Mouse (Mus musculus) small intestine, adult 2 months (tissue): ENCODE results near the gene Zbtb9. TPM values are rescaled to one million over a fixed set of nuclear protein-coding genes. Genes with fewer than 3 reads are reported as not detected.

Experiments
- H3K27ac ChIP-seq: fragments of 200-500 bp; 2 replicates; pipeline ENCODE4 v1.5.1; 2012; ENCODE audit warnings: low read depth, low read length, control low read depth, inconsistent platforms; ENCODE audit not compliant: insufficient read depth
- H3K27me3 ChIP-seq: fragments of 200-500 bp; 2 replicates; pipeline ENCODE4 v1.6.1; 2012; ENCODE audit warnings: mild to moderate bottlenecking, moderate library complexity, low read length, inconsistent platforms; ENCODE audit not compliant: control insufficient read depth, insufficient read depth
- H3K36me3 ChIP-seq: fragments of 200-500 bp; 2 replicates; pipeline ENCODE4 v1.6.1; 2012; ENCODE audit warnings: mild to moderate bottlenecking, low read length, control low read depth, inconsistent platforms; ENCODE audit not compliant: control insufficient read depth, insufficient read depth
- H3K4me1 ChIP-seq: fragments of 200-500 bp; 2 replicates; pipeline ENCODE4 v1.6.1; 2012; ENCODE audit warnings: low read length, inconsistent platforms, mixed read lengths; ENCODE audit not compliant: control insufficient read depth, insufficient read depth, insufficient read length
- H3K4me3 ChIP-seq: fragments of 200-500 bp; 2 replicates; pipeline ENCODE4 v1.5.1; 2012; ENCODE audit warnings: low read depth, mild to moderate bottlenecking, control low read depth, inconsistent platforms, low read length, moderate library complexity
- CTCF ChIP-seq: fragments of 200-500 bp; IDR thresholded peaks from 2 replicates; pipeline ENCODE4 v1.5.1; 2012; ENCODE audit warnings: low read depth, mild to moderate bottlenecking, control low read depth, inconsistent platforms, low read length, moderate library complexity, mixed read lengths; ENCODE audit not compliant: insufficient replicate concordance, insufficient read length; ENCODE audit errors: extremely low read depth
- POLR2A ChIP-seq: fragments of 200-500 bp; IDR thresholded peaks from 2 replicates; pipeline ENCODE4 v1.6.1; 2012; ENCODE audit warnings: low read depth, mild to moderate bottlenecking, control low read depth, inconsistent platforms, low read length, moderate library complexity
- WGBS: fragments of 180-500 bp; shearing (Covaris S2); methylation state at CpG from one replicate; pipeline ENCODE4 v1.1.7; 2018; 5-methylcytosine and 5-hydroxymethylcytosine counted together
- polyA plus RNA-seq: library from polyadenylated mRNA; depleted of rRNA; stranded (reverse); fragments of >200 nt; gene quantifications from 2 replicates; pipeline ENCODE4 v1.2.3, GENCODE M21; 2012

The Zbtb9 gene
- polyA plus RNA-seq, 1 experiment = 9.1 TPM

DNA sequence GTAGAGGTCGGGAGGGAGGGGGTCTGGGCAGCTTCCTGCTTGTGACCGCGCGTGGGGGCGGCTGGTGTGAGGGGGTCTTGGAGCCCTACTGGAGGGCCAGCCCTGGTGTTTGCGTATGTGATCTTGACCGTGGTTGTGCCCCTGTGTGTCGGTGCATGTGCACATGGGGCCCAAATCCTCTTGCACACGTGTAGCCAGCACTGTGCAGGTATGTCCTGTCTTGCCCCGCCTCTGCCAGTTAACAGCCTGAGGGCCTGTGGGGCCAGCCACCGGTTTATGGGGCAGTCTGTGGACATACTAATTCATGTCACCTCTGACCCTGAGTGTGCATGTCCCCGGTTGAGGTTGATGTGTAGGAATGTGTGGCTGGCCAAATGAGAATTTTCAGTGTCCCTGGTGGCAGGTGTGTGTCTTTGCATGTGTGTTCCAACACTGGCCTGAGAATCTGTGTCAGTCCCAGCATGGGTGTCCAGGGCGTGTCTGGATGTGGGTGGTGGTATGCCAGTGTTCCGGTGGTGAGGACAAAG is 23.9 kb upstream of the Zbtb9 start:
- Histone ChIP-seq H3K4me1 (peaks cover 24% of the 10 kb centered on the region), H3K36me3 (no peaks in the 10 kb centered on the region), H3K27me3 (no peaks in the 10 kb centered on the region; the same call in 1 of the 2 replicates), H3K27ac (no peak overlapping the region), H3K4me3 (0 out of 2 replicates have a peak overlapping the region, but pooled peaks have one; percentile 0)
- TF ChIP-seq POLR2A (no peak), CTCF (peak; percentile 45; the same call in 1 of the 2 replicates)
- WGBS = 8% methylated on average over 13 of the region's 14 CpGs

- 70% methylated on average over 5 of the region's 5 CpGs for WGBS
- H3K27ac ChIP-seq = no peak overlapping the region
- H3K4me3 ChIP-seq = no peak overlapping the region
- no peaks in the 10 kb centered on the region; the same call in 1 of the 2 replicates for H3K27me3 ChIP-seq
- peaks cover 26% of the 10 kb centered on the region for H3K4me1 ChIP-seq
- TF ChIP-seq POLR2A = no peak
- TF ChIP-seq CTCF = no peak
- H3K36me3 ChIP-seq = no peaks in the 10 kb centered on the region
These were observed 23.1 kb upstream of the Zbtb9 start for GRCm38 (mm10) chr17:26949866-26950265.

DNA sequence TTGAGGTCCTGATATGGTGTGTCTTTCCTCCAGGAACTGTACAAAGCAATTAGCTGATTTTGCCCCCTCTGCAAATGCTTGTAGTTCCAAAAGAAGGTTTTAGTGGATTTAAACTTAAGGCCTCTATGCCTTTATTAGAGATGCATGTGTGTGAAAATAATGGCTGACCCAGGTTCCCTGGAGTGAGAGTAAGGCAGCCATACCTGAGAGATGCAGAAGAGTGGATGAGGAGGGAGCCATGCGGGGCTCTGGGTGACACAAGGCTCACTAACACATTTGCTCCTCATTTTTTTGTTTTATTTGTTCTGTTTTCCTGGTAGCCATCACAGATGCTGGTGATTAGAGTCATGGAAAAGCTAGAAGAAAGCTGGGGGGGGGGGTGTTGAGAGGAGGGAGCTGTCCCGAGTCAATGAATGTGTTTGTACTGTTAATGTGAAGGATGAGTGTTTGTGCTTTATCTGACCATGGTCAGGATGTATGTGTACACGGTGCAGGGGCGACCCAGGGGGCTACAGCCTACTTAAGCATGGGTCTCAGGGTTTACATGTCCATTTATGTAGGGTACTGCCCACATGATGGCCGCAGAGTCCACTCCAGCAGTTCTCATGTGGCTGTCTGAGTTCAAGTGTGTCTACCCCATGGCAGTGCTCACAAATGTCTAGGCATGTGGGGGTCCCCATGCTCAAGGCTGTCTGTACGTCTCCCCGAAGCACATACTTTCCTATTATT is 22.2 kb upstream of the Zbtb9 start:
- H3K4me1 ChIP-seq = peaks cover 28% of the 10 kb centered on the region
- H3K4me3 ChIP-seq = no peak overlapping the region
- no peak overlapping the region for H3K27ac ChIP-seq
- no peaks in the 10 kb centered on the region for H3K36me3 ChIP-seq
- 62% methylated on average over 7 of the region's 7 CpGs for WGBS
- H3K27me3 ChIP-seq = no peaks in the 10 kb centered on the region; the same call in 1 of the 2 replicates
- TF ChIP-seq POLR2A = no peak
- TF ChIP-seq CTCF = no peak

- Histone ChIP-seq H3K4me3 (peak overlapping the region; percentile 37), H3K27me3 (no peaks in the 10 kb centered on the region; the same call in 1 of the 2 replicates), H3K36me3 (no peaks in the 10 kb centered on the region), H3K4me1 (peaks cover 26% of the 10 kb centered on the region), H3K27ac (no peak overlapping the region)
- no peak for TF ChIP-seq POLR2A
- TF ChIP-seq CTCF = no peak
- 37% methylated on average over 11 of the region's 11 CpGs for WGBS
These were observed 21.6 kb upstream of the Zbtb9 start for GRCm38 (mm10) chr17:26951406-26951805.

DNA sequence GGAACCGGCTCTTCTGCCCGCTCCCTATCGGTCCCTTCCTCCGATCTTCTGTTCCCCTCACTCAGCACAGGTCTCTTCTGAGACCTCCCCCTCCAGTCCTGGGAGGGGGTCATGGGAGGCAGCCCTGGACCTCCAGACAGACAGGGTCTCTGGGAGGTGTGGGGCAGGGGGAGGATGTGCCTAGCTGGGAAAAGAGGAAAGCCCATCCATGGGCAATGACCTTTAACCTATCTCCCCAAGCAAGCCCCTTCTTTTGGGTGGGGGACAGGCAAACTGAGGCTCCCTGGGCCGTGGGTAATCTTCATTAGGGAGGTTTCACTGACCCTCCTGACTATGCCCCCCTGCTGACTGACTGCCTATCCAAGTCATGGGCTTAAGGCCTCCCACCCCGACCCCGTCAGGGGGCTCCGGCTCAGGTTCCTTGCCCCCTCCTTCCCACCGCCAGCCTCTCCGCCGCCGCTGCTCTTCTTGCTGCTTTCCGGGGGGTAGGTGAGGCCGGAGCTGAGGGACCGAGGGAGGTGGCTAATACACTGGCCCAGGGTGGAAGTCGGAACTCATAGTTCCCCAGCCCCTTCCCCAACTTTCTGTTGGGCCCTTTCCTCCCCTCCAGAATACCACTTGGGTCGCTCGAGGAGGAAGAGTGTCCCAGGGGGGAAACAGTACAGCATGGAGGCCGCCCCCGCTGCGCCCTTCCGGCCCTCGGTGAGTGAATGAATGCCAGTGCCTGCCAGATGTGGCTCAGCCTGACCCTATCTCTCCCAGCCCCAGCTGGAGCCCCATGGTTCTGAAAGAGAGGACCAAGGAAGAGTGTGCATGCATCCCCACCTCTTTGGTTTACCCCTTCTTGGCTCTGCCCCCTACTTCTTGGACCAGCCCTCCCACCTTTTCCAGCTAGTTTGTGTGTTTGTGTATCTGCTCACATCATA is 20.8 kb upstream of the Zbtb9 start:
- WGBS = 62% methylated on average over 23 of the region's 23 CpGs
- Histone ChIP-seq H3K27ac (no peak overlapping the region), H3K4me1 (peaks cover 21% of the 10 kb centered on the region), H3K36me3 (no peaks in the 10 kb centered on the region), H3K27me3 (no peaks in the 10 kb centered on the region; the same call in 1 of the 2 replicates), H3K4me3 (peak overlapping the region; percentile 37; the same call in 1 of the 2 replicates)
- TF ChIP-seq CTCF = no peak
- no peak for TF ChIP-seq POLR2A

GRCm38 (mm10) chr17:26953201-26953600 is 19.8 kb upstream of the Zbtb9 start:
- peaks cover 21% of the 10 kb centered on the region for H3K4me1 ChIP-seq
- H3K27ac ChIP-seq = peak overlapping the region; percentile 33; the same call in 1 of the 2 replicates
- TF ChIP-seq POLR2A = no peak
- TF ChIP-seq CTCF = no peak
- H3K4me3 ChIP-seq = no peak overlapping the region
- no peaks in the 10 kb centered on the region for H3K36me3 ChIP-seq
- 28% methylated on average over 6 of the region's 6 CpGs for WGBS
- no peaks in the 10 kb centered on the region; the same call in 1 of the 2 replicates for H3K27me3 ChIP-seq
